Mouse (Mus musculus) cerebellum, adult 9-11 months (tissue): ENCODE data around the gene Cyyr1.

ENCODE experiments used
- DNase-seq: peaks from one replicate; pipeline ENCODE4 v3.0.0; 2022

Cyyr1 gene

DNA sequence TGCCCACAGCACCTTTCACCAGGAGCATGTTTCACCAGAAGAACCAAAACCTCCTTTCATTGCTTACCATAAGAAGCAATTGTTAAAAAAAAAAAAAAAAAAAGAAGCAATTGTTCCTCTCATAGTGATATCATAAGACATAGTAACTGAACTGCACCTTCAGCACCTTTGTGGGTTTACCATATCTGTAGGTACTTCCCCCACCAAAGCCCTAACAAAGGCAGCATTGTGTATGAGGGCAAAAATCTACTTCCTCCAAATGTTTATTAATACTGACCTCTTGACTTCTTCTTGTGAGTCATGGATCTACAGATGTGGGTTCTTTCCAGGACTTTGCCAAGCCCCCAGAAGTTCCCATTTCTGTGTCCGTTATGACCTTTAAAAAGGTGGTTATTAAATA, 98.2 kb downstream of the Cyyr1 start:
- no peak for DNase-seq

GRCm38 (mm10) chr16:85446306-85446705, 106.9 kb downstream of the Cyyr1 start:
- no peak for DNase-seq

DNA sequence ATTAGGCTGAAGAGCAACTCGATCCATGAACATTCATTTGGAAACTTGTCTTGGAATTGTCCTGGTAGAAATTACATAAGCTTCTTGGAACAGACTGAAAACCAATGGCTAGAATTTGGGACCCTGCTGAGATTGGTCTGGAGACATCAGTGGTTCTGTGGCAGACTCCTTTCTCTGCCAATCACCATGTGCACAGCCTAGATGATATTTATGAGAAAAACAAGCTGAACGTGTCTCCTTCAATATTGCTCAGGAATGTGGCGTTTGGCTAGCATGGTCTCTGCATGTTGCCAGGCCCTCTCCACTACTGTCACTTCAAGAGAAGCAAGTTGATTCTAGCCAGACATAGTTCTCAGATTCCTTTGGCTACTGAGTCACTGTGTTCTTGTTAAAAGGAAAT, 107.4 kb downstream of the Cyyr1 start:
- peak; percentile 63 for DNase-seq

- DNase-seq, result peak; percentile 9
Observed at GRCm38 (mm10) chr16:85435427-85435826, 117.8 kb downstream of the Cyyr1 start.

DNA sequence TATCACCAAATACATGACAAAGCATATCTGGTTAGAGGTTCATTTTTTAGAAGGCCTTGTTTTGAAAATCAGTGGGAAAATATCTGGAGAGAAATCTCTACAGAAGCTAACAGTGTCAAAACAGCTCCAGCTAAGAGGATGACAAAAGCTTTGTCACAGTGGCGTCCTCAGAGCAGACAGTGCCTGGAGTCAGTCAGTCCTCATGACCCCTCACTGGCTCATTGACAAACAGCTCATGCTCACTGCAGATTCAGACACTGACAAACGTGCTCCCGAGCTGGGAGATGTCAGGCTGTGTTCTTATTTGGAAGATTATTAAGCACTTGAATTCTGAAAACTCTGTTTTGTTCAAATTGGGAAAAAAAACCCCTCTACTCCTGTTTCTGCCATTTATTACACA, 124.0 kb downstream of the Cyyr1 start:
- DNase-seq, result peak; percentile 17

DNA sequence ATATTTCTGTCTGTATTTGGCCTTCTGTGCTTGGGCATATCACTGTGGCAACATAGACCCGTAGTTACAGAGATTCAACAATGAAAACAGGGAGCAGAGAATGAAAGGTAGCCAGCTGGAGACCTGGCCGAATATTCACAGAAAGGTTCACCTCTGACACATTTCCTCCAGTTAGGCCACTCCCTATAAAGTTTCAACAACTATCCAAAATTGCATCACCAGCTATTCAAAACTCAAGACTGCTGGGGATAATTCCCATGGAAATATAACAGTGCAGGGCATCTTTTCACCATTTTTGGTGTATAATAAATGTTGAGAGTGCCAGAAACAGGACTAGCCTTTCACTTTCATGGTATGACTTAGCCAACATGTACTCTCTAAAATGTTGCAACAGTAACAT, 130.3 kb downstream of the Cyyr1 start:
- no peak for DNase-seq

DNA sequence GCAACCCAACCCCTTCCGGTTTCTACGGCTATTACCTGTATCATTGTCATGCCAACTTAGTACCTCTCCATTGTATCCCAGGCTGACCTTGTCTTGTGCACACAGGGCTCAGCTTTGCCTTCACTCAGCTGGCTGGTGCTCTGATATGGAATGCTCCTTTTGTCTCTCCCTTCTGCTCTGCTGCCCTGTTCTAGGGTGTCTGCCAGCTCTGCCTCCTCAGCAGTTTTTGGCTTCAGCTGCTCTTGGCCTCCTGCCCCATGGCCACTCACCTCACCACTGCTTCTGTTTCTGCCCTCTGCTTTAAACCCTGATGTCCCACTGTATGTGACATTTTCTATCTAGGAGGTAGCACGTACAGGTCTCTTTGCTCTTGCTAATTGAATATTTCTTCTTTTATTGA, 137.8 kb downstream of the Cyyr1 start:
- DNase-seq, result peak; percentile 90

DNA sequence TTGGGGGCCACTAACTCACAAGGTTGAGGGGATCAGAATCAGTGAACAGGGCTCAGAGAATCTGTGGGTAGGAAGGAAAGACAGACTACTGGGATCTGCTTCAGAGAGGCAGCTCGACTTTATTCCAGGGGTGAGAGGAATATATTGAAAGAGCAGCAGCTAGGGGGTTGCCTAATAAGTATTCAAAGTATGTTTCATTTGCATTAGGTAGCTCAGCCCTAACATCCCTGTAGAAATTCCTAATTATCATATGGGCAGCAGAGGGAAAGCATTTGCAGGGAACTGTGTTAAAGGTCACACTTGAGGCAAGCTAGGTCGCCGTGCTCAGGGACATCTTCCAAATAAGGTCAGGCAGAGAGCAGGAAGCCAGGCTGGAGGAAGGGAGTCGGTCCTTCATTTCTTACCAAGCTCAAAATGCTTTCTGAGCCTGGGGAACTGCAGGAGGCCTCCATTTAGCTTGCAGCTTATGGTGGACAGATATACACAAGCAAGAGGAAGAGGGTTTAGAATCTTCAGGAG, 159.7 kb downstream of the Cyyr1 start:
- DNase-seq, result no peak

- DNase-seq, result no peak
Observed at GRCm38 (mm10) chr16:85386801-85387200, 166.4 kb downstream of the Cyyr1 start.
